Mouse (Mus musculus): ENCODE measurements around the gene Bdkrb2. TPM values are rescaled to one million over a fixed set of nuclear protein-coding genes. Genes with fewer than 3 reads are reported as not detected.

The Bdkrb2 gene
- polyA plus RNA-seq, 1 experiment from 2014 or later = 1.3 TPM

Other genes starting within 250 kb of the Bdkrb2 start
- gene Tunar, start 229.4 kb upstream of the Bdkrb2 start, polyA plus RNA-seq (2015; fragmentation: Nextera tagmentation; extraction: Ambion mirVana) = 0.16 and 0.24 TPM in 2 replicates
- 1.1 and 1.2 TPM in 2 replicates for gene D430019H16Rik, start 109.4 kb upstream of the Bdkrb2 start, polyA plus RNA-seq (2015; fragmentation: Nextera tagmentation; extraction: Ambion mirVana)
- not detected in 2 replicates for gene Bdkrb1, start 39.9 kb downstream of the Bdkrb2 start, polyA plus RNA-seq (2015; fragmentation: Nextera tagmentation; extraction: Ambion mirVana)
- gene Gskip, start 121.6 kb downstream of the Bdkrb2 start, polyA plus RNA-seq (2015; fragmentation: Nextera tagmentation; extraction: Ambion mirVana) = 27.1 and 29.1 TPM in 2 replicates
- 10.6 and 11.1 TPM in 2 replicates for gene Atg2b, start 122.0 kb downstream of the Bdkrb2 start, polyA plus RNA-seq (2015; fragmentation: Nextera tagmentation; extraction: Ambion mirVana)
- 2.8 and 3.1 TPM in 2 replicates for gene Ak7, start 142.8 kb downstream of the Bdkrb2 start, polyA plus RNA-seq (2015; fragmentation: Nextera tagmentation; extraction: Ambion mirVana)
- 176 and 188 TPM in 2 replicates for gene Papola, start 221.5 kb downstream of the Bdkrb2 start, polyA plus RNA-seq (2015; fragmentation: Nextera tagmentation; extraction: Ambion mirVana)